Mouse (Mus musculus): Measurements from ENCODE around the gene Cbx7.

- TF ChIP-seq CTCF (IDR thresholded peaks at IDR 0.05; ENCODE audit: insufficient read depth, low read length): no peak
- TF ChIP-seq POLR2A (IDR thresholded peaks at IDR 0.05; ENCODE audit: borderline replicate concordance, extremely low read depth, low read depth, low read length): no peak
Observed at GRCm38 (mm10) chr15:79943584-79943983, 27.3 kb downstream of the Cbx7 start.
